Comparison of ENCODE assay signal across 8 mouse cellular contexts in the genomic region with DNA sequence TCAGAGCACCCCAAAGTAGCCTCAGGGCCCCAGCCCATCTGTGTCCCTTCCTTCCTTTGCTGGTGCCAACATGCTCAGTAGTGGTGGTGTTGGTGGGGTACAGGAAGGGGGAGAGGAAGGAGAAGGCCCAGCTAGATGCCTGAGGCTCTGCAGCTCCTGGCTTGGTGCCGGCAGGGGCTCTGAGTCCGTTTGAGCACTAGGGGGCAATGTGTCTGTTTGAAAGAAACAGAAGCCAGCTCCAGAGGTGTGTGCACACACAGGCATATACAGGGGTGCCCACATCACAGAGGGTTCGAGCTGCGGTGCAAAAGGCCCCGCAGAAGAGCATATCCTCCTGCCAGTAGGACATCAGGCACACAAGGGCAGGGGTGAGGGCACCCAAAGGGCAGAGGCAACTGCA. TPM values are rescaled to one million over a fixed set of nuclear protein-coding genes. Genes with fewer than 3 reads are reported as not detected.
A peak's percentile ranks its signal among the peaks of the same experiment; 100 is the strongest.
DNase-seq lines count a peak whose midpoint lies in the region; ATAC-seq lines count a peak whose summit lies in the region.

No protein-coding gene starts in this region.

- H3K4me2 ChIP-seq in liver, embryonic 12.5 days = no peak overlapping the region
- H3K4me2 ChIP-seq in kidney, embryonic 16.5 days (replicated peaks; ENCODE audit: low read depth, low read length) = no peak overlapping the region
- H3K4me2 ChIP-seq in liver, embryonic 13.5 days = no peak overlapping the region
- H3K4me2 ChIP-seq in neural tube, embryonic 12.5 days (replicated peaks) = peak overlapping the region; percentile 98

- H3K4me1 ChIP-seq in liver, embryonic 12.5 days = peaks cover 12% of the 10 kb centered on the region; the same call in 1 of the 2 replicates
- peaks cover 59% of the 10 kb centered on the region for H3K4me1 ChIP-seq in embryonic facial prominence, embryonic 10.5 days
- H3K4me1 ChIP-seq in kidney, embryonic 16.5 days (ENCODE audit: insufficient read depth, low read length) = peaks cover 27% of the 10 kb centered on the region
- peaks cover 8% of the 10 kb centered on the region for H3K4me1 ChIP-seq in liver, embryonic 13.5 days (replicated peaks)
- H3K4me1 ChIP-seq in neural tube, embryonic 12.5 days = peaks cover 40% of the 10 kb centered on the region

- no peak for ATAC-seq in liver, embryonic 12.5 days
- ATAC-seq in kidney, embryonic 16.5 days (ENCODE audit: low FRiP score, low TSS enrichment) = 0 out of 2 replicates have a peak, but pooled peaks have one; percentile 13
- 0 out of 2 replicates have a peak, but pooled peaks have one; percentile 10 for ATAC-seq in liver, embryonic 13.5 days (ENCODE audit: low read depth)
- peak; percentile 7; the same call in 1 of the 2 replicates for ATAC-seq in neural tube, embryonic 12.5 days (ENCODE audit: low FRiP score, low read depth)

- H3K4me3 ChIP-seq in liver, embryonic 12.5 days = no peak overlapping the region
- peak overlapping the region; percentile 99 for H3K4me3 ChIP-seq in embryonic facial prominence, embryonic 10.5 days
- H3K4me3 ChIP-seq in kidney, embryonic 16.5 days (ENCODE audit: low read length) = no peak overlapping the region
- H3K4me3 ChIP-seq in liver, embryonic 13.5 days (replicated peaks) = no peak overlapping the region
- H3K4me3 ChIP-seq in neural tube, embryonic 12.5 days = no peak overlapping the region

- H3K9ac ChIP-seq in liver, embryonic 12.5 days = no peak overlapping the region
- 0 out of 2 replicates have a peak overlapping the region, but pooled peaks have one; percentile 44 for H3K9ac ChIP-seq in kidney, embryonic 16.5 days (replicated peaks; ENCODE audit: low read length)
- no peak overlapping the region for H3K9ac ChIP-seq in liver, embryonic 13.5 days
- no peak overlapping the region for H3K9ac ChIP-seq in neural tube, embryonic 12.5 days

- H3K27me3 ChIP-seq in liver, embryonic 12.5 days (replicated peaks) = peaks cover 94% of the 10 kb centered on the region
- H3K27me3 ChIP-seq in embryonic facial prominence, embryonic 10.5 days (replicated peaks; ENCODE audit: low read depth, poor library complexity, severe bottlenecking) = peaks cover 44% of the 10 kb centered on the region
- H3K27me3 ChIP-seq in kidney, embryonic 16.5 days (ENCODE audit: insufficient read depth, low read length) = peaks cover 66% of the 10 kb centered on the region
- peaks cover 76% of the 10 kb centered on the region for H3K27me3 ChIP-seq in liver, embryonic 13.5 days
- 0 out of 2 replicates have a peak, but pooled peaks cover 10% of the 10 kb centered on the region for H3K27me3 ChIP-seq in neural tube, embryonic 12.5 days (replicated peaks)

- DNase-seq in liver = peak; percentile 65
- DNase-seq in embryonic facial prominence, embryonic 10.5 days (ENCODE audit: low spot score) = peak; percentile 82
- peak; percentile 65 to 79 for DNase-seq in heart, adult 9 months (ENCODE audit: low spot score in 2 of 2)
- DNase-seq in liver, embryonic 13.5 days = no peak
- DNase-seq in thymus, adult 18-20 months = peak; percentile 71 to 78

- H3K36me3 ChIP-seq in liver, embryonic 12.5 days = no peaks in the 10 kb centered on the region
- H3K36me3 ChIP-seq in embryonic facial prominence, embryonic 10.5 days (replicated peaks) = peaks cover 11% of the 10 kb centered on the region
- H3K36me3 ChIP-seq in kidney, embryonic 16.5 days (ENCODE audit: insufficient read depth, low read length) = no peaks in the 10 kb centered on the region
- no peaks in the 10 kb centered on the region for H3K36me3 ChIP-seq in liver, embryonic 13.5 days
- peaks cover 3% of the 10 kb centered on the region; the same call in 1 of the 2 replicates for H3K36me3 ChIP-seq in neural tube, embryonic 12.5 days

- H3K9me3 ChIP-seq in liver, embryonic 12.5 days (replicated peaks) = no peaks in the 10 kb centered on the region
- no peaks in the 10 kb centered on the region for H3K9me3 ChIP-seq in embryonic facial prominence, embryonic 10.5 days
- H3K9me3 ChIP-seq in kidney, embryonic 16.5 days (ENCODE audit: low read length) = no peaks in the 10 kb centered on the region
- H3K9me3 ChIP-seq in liver, embryonic 13.5 days (replicated peaks) = no peaks in the 10 kb centered on the region
- no peaks in the 10 kb centered on the region for H3K9me3 ChIP-seq in neural tube, embryonic 12.5 days

- no peak overlapping the region for H3K27ac ChIP-seq in liver, embryonic 12.5 days
- H3K27ac ChIP-seq in embryonic facial prominence, embryonic 10.5 days (replicated peaks) = peak overlapping the region; percentile 99
- H3K27ac ChIP-seq in kidney, embryonic 16.5 days (ENCODE audit: low read length) = no peak overlapping the region
- no peak overlapping the region for H3K27ac ChIP-seq in liver, embryonic 13.5 days
- no peak overlapping the region for H3K27ac ChIP-seq in neural tube, embryonic 12.5 days

- WGBS in liver, embryonic 12.5 days (ENCODE audit: insufficient replicate concordance) = 1% methylated on average over 5 of the region's 5 CpGs
- WGBS in embryonic facial prominence, embryonic 10.5 days = 0% methylated on average over 5 of the region's 5 CpGs
- 3% methylated on average over 5 of the region's 5 CpGs for WGBS in kidney, embryonic 16.5 days
- 0% methylated on average over 5 of the region's 5 CpGs for WGBS in liver, embryonic 13.5 days (ENCODE audit: insufficient replicate concordance)
- WGBS in neural tube, embryonic 12.5 days = 1% methylated on average over 5 of the region's 5 CpGs

RNA-seq across cellular contexts. Expression of a gene that starts 3.0 kb away (rescaled TPM):
- polyA plus RNA-seq in liver, embryonic 12.5 days (2016; fragmentation: Nextera tagmentation; extraction: Ambion mirVana) = 2.4 and 3.1 TPM in 2 replicates
- 44.3 and 49.5 TPM in 2 replicates for polyA plus RNA-seq in embryonic facial prominence, embryonic 10.5 days (2016; fragmentation: Nextera tagmentation; extraction: Ambion mirVana)
- polyA plus RNA-seq in kidney, embryonic 16.5 days (2015; fragmentation: Nextera tagmentation; extraction: Ambion mirVana) = 6.9 and 7.2 TPM in 2 replicates
- 1.5 and 1.6 TPM in 2 replicates for polyA plus RNA-seq in liver, embryonic 13.5 days (2015; fragmentation: Nextera tagmentation; extraction: Ambion mirVana)
- 25.8 and 29.9 TPM in 2 replicates for polyA plus RNA-seq in neural tube, embryonic 12.5 days (2016; fragmentation: Nextera tagmentation; extraction: Ambion mirVana)
